ENCODE assay signal across 22 mouse cellular contexts in the genomic region with DNA sequence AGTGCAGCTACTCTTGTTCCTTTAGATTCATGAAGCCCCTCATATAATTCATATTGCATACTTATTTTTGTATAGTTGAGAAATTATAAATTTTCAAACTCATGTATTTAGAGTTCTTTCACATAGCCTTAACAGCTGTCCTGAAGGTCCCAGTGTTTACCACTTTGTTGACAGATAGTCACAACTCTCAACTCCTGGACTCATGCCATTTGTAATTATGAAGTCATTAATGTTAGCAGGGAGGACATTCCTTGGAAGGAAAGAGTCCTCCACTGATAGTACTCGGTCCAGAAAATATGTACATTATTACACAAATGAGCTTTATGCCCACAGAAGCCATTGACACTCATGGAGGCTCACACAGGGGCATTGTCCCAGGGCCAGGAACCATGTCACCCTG.
A peak's percentile ranks its signal among the peaks of the same experiment; 100 is the strongest.
DNase-seq lines count a peak whose midpoint lies in the region; ATAC-seq and TF ChIP-seq lines count a peak whose summit lies in the region.
"Had no signal": no experiment of that assay in that cellular context is flagged by ENCODE, and none has a peak within 500 bp of the region (broad histone marks: within the 10 kb centered on the region; RNA-seq: fewer than 3 reads in every experiment).

No protein-coding gene starts in this region.

- peak; percentile 6 for DNase-seq in kidney, postnatal 0 days (ENCODE audit: low spot score)
- no peak for DNase-seq in kidney, adult 9 months
- DNase-seq in liver, embryonic 11.5 days (ENCODE audit: low spot score): no peak
- no peak for DNase-seq in lung, postnatal 14 days
- DNase-seq: adrenal gland, adult 2 months; adrenal gland, postnatal 10 days; adrenal gland, postnatal 25 days; cerebellum, adult 11 months; cerebellum, adult 18-20 months; cerebellum, adult 8-10 months; cerebellum, adult 9-11 months; cerebellum, postnatal 14 days; cerebellum, postnatal 36 days; embryo, embryonic 11 days had no signal

- H3K4me1 ChIP-seq in kidney, postnatal 0 days (replicated peaks; ENCODE audit: insufficient read depth, low read length): no peaks in the 10 kb centered on the region
- no peaks in the 10 kb centered on the region for H3K4me1 ChIP-seq in liver, embryonic 16.5 days (ENCODE audit: control insufficient read depth, low read depth, low read length)
- H3K4me1 ChIP-seq in liver, embryonic 11.5 days (replicated peaks; ENCODE audit: control insufficient read depth, insufficient read depth, low read length): no peaks in the 10 kb centered on the region
- H3K4me1 ChIP-seq in lung, embryonic 16.5 days (replicated peaks; ENCODE audit: control insufficient read depth, insufficient read depth, low read length): no peaks in the 10 kb centered on the region
- H3K4me1 ChIP-seq: embryonic facial prominence, embryonic 13.5 days; embryonic facial prominence, embryonic 15.5 days; forebrain, embryonic 10.5 days; forebrain, embryonic 12.5 days had no signal

- H3K4me3 ChIP-seq in kidney, postnatal 0 days (replicated peaks; ENCODE audit: low read depth, low read length): no peak overlapping the region
- H3K4me3 ChIP-seq in liver, embryonic 16.5 days (ENCODE audit: low read depth, low read length): no peak overlapping the region
- H3K4me3 ChIP-seq in liver, embryonic 11.5 days (ENCODE audit: low read depth, low read length): no peak overlapping the region
- no peak overlapping the region for H3K4me3 ChIP-seq in lung, embryonic 16.5 days (ENCODE audit: low read length)
- H3K4me3 ChIP-seq: embryonic facial prominence, embryonic 13.5 days; embryonic facial prominence, embryonic 15.5 days; erythroblast, embryonic 14.5 days; forebrain, embryonic 10.5 days; forebrain, embryonic 12.5 days had no signal

- WGBS in kidney, postnatal 0 days: 51% methylated on average over 1 of the region's 1 CpGs
- WGBS in liver, embryonic 16.5 days (ENCODE audit: insufficient replicate concordance): 32% methylated on average over 1 of the region's 1 CpGs
- WGBS in liver, embryonic 11.5 days: 56% methylated on average over 1 of the region's 1 CpGs
- 25% methylated on average over 1 of the region's 1 CpGs for WGBS in lung, embryonic 16.5 days

- no peaks in the 10 kb centered on the region for H3K9me3 ChIP-seq in kidney, postnatal 0 days (replicated peaks; ENCODE audit: low read length)
- H3K9me3 ChIP-seq in liver, embryonic 16.5 days (replicated peaks; ENCODE audit: control insufficient read depth, low read length): no peaks in the 10 kb centered on the region
- H3K9me3 ChIP-seq in liver, embryonic 11.5 days (ENCODE audit: control insufficient read depth, low read length): no peaks in the 10 kb centered on the region
- no peaks in the 10 kb centered on the region for H3K9me3 ChIP-seq in lung, embryonic 16.5 days (ENCODE audit: control insufficient read depth, low read length)
- H3K9me3 ChIP-seq: embryonic facial prominence, embryonic 13.5 days; embryonic facial prominence, embryonic 15.5 days; forebrain, embryonic 10.5 days; forebrain, embryonic 12.5 days had no signal

- H3K27me3 ChIP-seq in kidney, postnatal 0 days (ENCODE audit: insufficient read depth, low read length): no peaks in the 10 kb centered on the region
- H3K27me3 ChIP-seq in liver, embryonic 16.5 days (ENCODE audit: control insufficient read depth, insufficient read depth, low read depth, low read length): no peaks in the 10 kb centered on the region
- no peaks in the 10 kb centered on the region for H3K27me3 ChIP-seq in liver, embryonic 11.5 days (replicated peaks; ENCODE audit: control insufficient read depth, insufficient read depth, low read length)
- H3K27me3 ChIP-seq in lung, embryonic 16.5 days (ENCODE audit: control insufficient read depth, insufficient read depth, low read depth, low read length): no peaks in the 10 kb centered on the region
- H3K27me3 ChIP-seq: embryonic facial prominence, embryonic 13.5 days; embryonic facial prominence, embryonic 15.5 days; forebrain, embryonic 12.5 days had no signal

- ATAC-seq in kidney, postnatal 0 days (replicated peaks; ENCODE audit: low FRiP score, low read depth): no peak
- 0 out of 2 replicates have a peak, but pooled peaks have one; percentile 24 for ATAC-seq in liver, embryonic 16.5 days (ENCODE audit: low read depth)
- no peak for ATAC-seq in liver, embryonic 11.5 days (replicated peaks; ENCODE audit: low FRiP score)
- ATAC-seq in lung, embryonic 16.5 days (ENCODE audit: low read depth): peak; percentile 67; the same call in 1 of the 2 replicates
- ATAC-seq: forebrain, embryonic 14.5 days had no signal

- H3K27ac ChIP-seq in kidney, postnatal 0 days: no peak overlapping the region
- no peak overlapping the region for H3K27ac ChIP-seq in liver, embryonic 16.5 days (ENCODE audit: low read length)
- H3K27ac ChIP-seq in liver, embryonic 11.5 days (ENCODE audit: low read depth, low read length): no peak overlapping the region
- H3K27ac ChIP-seq in lung, embryonic 16.5 days (ENCODE audit: low read length): no peak overlapping the region
- H3K27ac ChIP-seq: embryonic facial prominence, embryonic 13.5 days; embryonic facial prominence, embryonic 15.5 days; forebrain, embryonic 10.5 days; forebrain, embryonic 12.5 days had no signal

- no peaks in the 10 kb centered on the region for H3K36me3 ChIP-seq in kidney, postnatal 0 days (ENCODE audit: insufficient read depth, low read length)
- no peaks in the 10 kb centered on the region for H3K36me3 ChIP-seq in liver, embryonic 16.5 days (ENCODE audit: control insufficient read depth, insufficient read depth)
- H3K36me3 ChIP-seq in liver, embryonic 11.5 days (ENCODE audit: control insufficient read depth, insufficient read depth, low read length): no peaks in the 10 kb centered on the region
- no peaks in the 10 kb centered on the region for H3K36me3 ChIP-seq in lung, embryonic 16.5 days (ENCODE audit: control insufficient read depth, insufficient read depth, low read length)
- H3K36me3 ChIP-seq: embryonic facial prominence, embryonic 13.5 days; embryonic facial prominence, embryonic 15.5 days; forebrain, embryonic 10.5 days; forebrain, embryonic 12.5 days had no signal

- no peak overlapping the region for H3K9ac ChIP-seq in kidney, postnatal 0 days (ENCODE audit: low read depth, low read length)
- H3K9ac ChIP-seq in liver, embryonic 16.5 days (ENCODE audit: low read depth, low read length): no peak overlapping the region
- no peak overlapping the region for H3K9ac ChIP-seq in liver, embryonic 11.5 days (ENCODE audit: low read depth, low read length)
- H3K9ac ChIP-seq in lung, embryonic 16.5 days (ENCODE audit: low read length): no peak overlapping the region
- H3K9ac ChIP-seq: embryonic facial prominence, embryonic 13.5 days; embryonic facial prominence, embryonic 15.5 days; forebrain, embryonic 12.5 days had no signal

- no peak for TF ChIP-seq CTCF in kidney, postnatal 0 days (IDR thresholded peaks at IDR 0.05; ENCODE audit: low read depth)

- H3K4me2 ChIP-seq in kidney, postnatal 0 days (ENCODE audit: low read length): no peak overlapping the region
- no peak overlapping the region for H3K4me2 ChIP-seq in liver, embryonic 16.5 days (ENCODE audit: low read depth, low read length)
- H3K4me2 ChIP-seq in liver, embryonic 11.5 days: no peak overlapping the region
- no peak overlapping the region for H3K4me2 ChIP-seq in lung, embryonic 16.5 days (ENCODE audit: low read depth, low read length)
- H3K4me2 ChIP-seq: embryonic facial prominence, embryonic 13.5 days; embryonic facial prominence, embryonic 15.5 days; forebrain, embryonic 12.5 days had no signal

Comparison
In these comparisons a context has a peak if more than half of its experiments do, and no peak if none do; other contexts are left out.
1. ATAC-seq: peak in liver, embryonic 16.5 days (single experiment) and lung, embryonic 16.5 days (single experiment); none in kidney, postnatal 0 days (single experiment) and liver, embryonic 11.5 days (single experiment).